Mouse (Mus musculus) forebrain, postnatal 0 days (tissue): ENCODE results near the gene Ddah1. TPM values are rescaled to one million over a fixed set of nuclear protein-coding genes. Genes with fewer than 3 reads are reported as not detected.
A peak's percentile ranks its signal among the peaks of the same experiment; 100 is the strongest.

ENCODE experiments used
- ATAC-seq: fragments of 200-750 bp; cut with Nextera tagmentation; 2 replicates; pipeline ENCODE4 v1.8.0; 2017; ENCODE audit warnings: mild to moderate bottlenecking, moderate library complexity
- DNase-seq: peaks from one replicate; pipeline ENCODE4 v3.0.0-alpha.2; 2015
- H3K27ac ChIP-seq: fragments of 300-500 bp; sonication (generic); 2 replicates; pipeline ENCODE4 v1.5.1; 2014; ENCODE audit warnings: low read depth, mild to moderate bottlenecking, antibody characterized with exemption, low read length, moderate library complexity, mixed read lengths
- H3K27me3 ChIP-seq: fragments of 300-500 bp; sonication (generic); 2 replicates; pipeline ENCODE4 v1.6.1; 2014; ENCODE audit warnings: mild to moderate bottlenecking, low read length, mixed read lengths; ENCODE audit not compliant: insufficient read depth
- H3K36me3 ChIP-seq: fragments of 300-500 bp; sonication (generic); 2 replicates; pipeline ENCODE4 v1.6.1; 2014; ENCODE audit warnings: mild to moderate bottlenecking, moderate library complexity; ENCODE audit not compliant: insufficient read depth
- H3K4me1 ChIP-seq: fragments of 300-500 bp; sonication (generic); 2 replicates; pipeline ENCODE4 v1.6.1; 2014; ENCODE audit warnings: antibody characterized with exemption; ENCODE audit not compliant: insufficient read depth
- H3K4me2 ChIP-seq: fragments of 300-500 bp; sonication (generic); 2 replicates; pipeline ENCODE4 v1.6.1; 2014; ENCODE audit warnings: low read depth, mild to moderate bottlenecking, moderate library complexity
- H3K4me3 ChIP-seq: fragments of 300-500 bp; sonication (generic); 2 replicates; pipeline ENCODE4 v1.5.1; 2014; ENCODE audit warnings: low read depth, low read length, mixed read lengths
- H3K9ac ChIP-seq: fragments of 300-500 bp; sonication (generic); 2 replicates; pipeline ENCODE4 v1.6.1; 2014; ENCODE audit warnings: mild to moderate bottlenecking
- H3K9me3 ChIP-seq: fragments of 300-500 bp; sonication (generic); 2 replicates; pipeline ENCODE4 v1.6.1; 2016; ENCODE audit warnings: low read length
- CTCF ChIP-seq: sonication (generic); IDR thresholded peaks from 2 replicates; pipeline ENCODE4 v1.5.1; 2016; ENCODE audit warnings: antibody characterized with exemption, control low read depth, low read depth
- WGBS: fragments of 180-500 bp; shearing (Covaris S2); extraction: QIAGEN DNeasy Blood & Tissue Kit; methylation state at CpG from one replicate; pipeline ENCODE4 v1.1.7; 2014; 5-methylcytosine and 5-hydroxymethylcytosine counted together
- polyA plus RNA-seq: library from polyadenylated mRNA; unstranded; fragments of >200 nt; fragmentation: Nextera tagmentation; extraction: Ambion mirVana; gene quantifications from 2 replicates; pipeline ENCODE4 v1.2.1, GENCODE M21; 2015
- total RNA-seq: library from RNA; depleted of rRNA; stranded (reverse); fragments of >200 nt; gene quantifications from 2 replicates; pipeline ENCODE4 v1.2.3, GENCODE M21; 2014

Gene Ddah1
- total and polyA plus RNA-seq, 2 experiments from 2014 or later: 147 to 206 TPM

DNA sequence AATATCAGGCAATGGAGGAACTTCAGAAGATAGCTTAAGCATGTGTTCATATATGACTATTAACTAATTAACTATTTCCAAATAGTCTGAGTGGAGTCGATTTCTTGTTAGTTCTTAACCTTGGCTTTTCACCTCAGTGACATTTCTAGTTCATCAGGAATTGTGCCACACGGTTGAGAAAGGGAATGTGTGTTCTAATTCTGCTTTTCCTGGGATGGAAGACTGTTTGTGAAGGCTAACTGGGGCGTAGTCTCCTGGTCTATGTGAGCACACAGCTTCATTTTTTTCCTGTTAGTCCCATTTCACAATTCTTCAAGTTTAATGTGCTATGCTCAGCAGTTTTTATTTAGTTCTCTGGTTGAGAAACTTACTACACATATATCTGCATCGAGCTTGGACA is 65.2 kb downstream of the Ddah1 start:
- 75% methylated on average over 4 of the region's 4 CpGs for WGBS

DNA sequence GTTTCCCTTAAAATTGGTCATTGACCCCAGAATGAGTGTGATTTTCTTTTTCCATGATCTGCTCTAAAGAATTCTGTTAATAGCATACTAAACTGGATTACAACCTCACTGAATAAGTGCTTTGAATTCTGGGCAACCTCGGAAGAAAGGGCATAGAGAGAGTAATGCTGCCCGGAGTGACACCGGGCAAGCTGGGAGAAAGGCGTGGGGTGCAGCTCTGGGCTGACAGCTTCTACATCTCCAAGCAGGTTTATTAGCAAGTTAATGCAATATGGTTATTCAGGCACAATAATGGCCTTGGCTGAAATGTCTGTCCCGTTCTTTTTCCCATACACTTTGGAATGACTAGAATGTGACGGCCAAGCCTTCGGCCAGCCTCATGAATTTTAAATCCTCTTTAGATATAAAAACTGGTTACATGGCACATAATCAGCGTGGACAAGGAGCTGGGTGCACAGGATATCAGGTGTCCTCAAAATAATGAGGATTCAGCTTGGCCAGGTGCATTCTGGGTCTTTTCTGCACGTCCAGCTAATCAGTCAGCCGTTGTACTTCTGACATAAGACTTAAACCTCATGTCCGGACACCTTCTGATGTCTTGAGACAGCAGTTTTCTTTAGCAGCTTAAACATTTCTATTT is 67.1 kb downstream of the Ddah1 start:
- H3K4me3 ChIP-seq: no peak overlapping the region
- no peak overlapping the region for H3K4me2 ChIP-seq
- no peak overlapping the region for H3K27ac ChIP-seq
- no peaks in the 10 kb centered on the region for H3K9me3 ChIP-seq
- no peaks in the 10 kb centered on the region; the same call in 1 of the 2 replicates for H3K4me1 ChIP-seq
- ATAC-seq (no peak; the same call in 1 of the 2 replicates), DNase-seq (no peak)
- WGBS: 15% methylated on average over 11 of the region's 11 CpGs
- H3K27me3 ChIP-seq: no peaks in the 10 kb centered on the region
- no peak overlapping the region for H3K9ac ChIP-seq
- H3K36me3 ChIP-seq: no peaks in the 10 kb centered on the region
- TF ChIP-seq CTCF: no peak

More for the DNA sequence above, 65.2 kb downstream of the Ddah1 start:
- no peak for TF ChIP-seq CTCF
- H3K9ac ChIP-seq: no peak overlapping the region
- H3K36me3 ChIP-seq: no peaks in the 10 kb centered on the region
- ATAC-seq: no peak
- no peaks in the 10 kb centered on the region for H3K27me3 ChIP-seq
- no peak overlapping the region for H3K27ac ChIP-seq
- H3K4me3 ChIP-seq: no peak overlapping the region
- H3K4me2 ChIP-seq: no peak overlapping the region
- H3K4me1 ChIP-seq: no peaks in the 10 kb centered on the region; the same call in 1 of the 2 replicates
- no peak for DNase-seq
- H3K9me3 ChIP-seq: no peaks in the 10 kb centered on the region

DNA sequence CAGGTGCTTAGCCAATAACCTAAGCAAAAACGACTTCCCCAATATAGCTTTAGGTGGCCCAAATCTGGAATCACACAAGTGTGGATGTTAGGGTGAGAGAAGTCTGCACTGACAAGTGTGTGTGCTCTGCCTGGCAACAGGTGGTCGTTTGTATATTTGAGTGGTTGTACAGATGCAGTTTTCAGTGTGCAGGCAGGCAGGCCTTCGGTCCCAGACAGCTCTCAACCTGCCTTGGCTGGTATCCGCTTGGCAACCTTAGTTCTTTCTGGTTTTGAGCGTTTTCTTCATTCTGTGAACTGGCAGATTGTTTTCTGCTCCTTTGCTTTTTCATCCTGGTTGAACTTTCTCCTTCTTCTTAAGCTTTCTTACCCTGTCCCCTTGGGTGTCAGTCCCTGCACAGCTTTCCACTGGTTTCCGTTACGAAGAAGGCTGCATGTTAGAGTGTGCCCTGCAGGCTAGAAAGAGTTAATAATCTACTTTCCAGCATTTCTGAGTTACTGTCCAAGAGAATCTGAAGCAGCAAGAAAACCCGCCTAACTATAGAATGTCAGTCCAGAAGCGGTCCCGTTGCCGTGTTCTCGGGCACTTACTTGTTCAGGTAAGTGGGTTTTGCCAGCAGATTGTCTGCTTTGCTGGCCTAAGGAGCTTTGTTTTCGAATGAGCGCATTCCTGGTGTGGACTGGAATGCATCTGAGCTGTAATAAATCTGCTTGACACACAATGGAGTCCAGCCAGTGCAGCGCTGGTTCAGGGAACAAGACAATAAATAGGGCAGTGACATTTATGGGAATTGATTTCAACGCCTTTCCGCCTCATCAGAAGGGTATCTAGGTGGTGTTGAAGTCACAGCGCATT is 68.9 kb downstream of the Ddah1 start:
- no peak overlapping the region for H3K9ac ChIP-seq
- no peak overlapping the region for H3K27ac ChIP-seq
- WGBS: 27% methylated on average over 18 of the region's 18 CpGs
- TF ChIP-seq CTCF: no peak
- no peaks in the 10 kb centered on the region; the same call in 1 of the 2 replicates for H3K27me3 ChIP-seq
- H3K9me3 ChIP-seq: no peaks in the 10 kb centered on the region
- H3K36me3 ChIP-seq: no peaks in the 10 kb centered on the region
- no peaks in the 10 kb centered on the region; the same call in 1 of the 2 replicates for H3K4me1 ChIP-seq
- peak overlapping the region; percentile 1; the same call in 1 of the 2 replicates for H3K4me2 ChIP-seq
- no peak overlapping the region for H3K4me3 ChIP-seq
- DNase-seq (no peak), ATAC-seq (no peak)

DNA sequence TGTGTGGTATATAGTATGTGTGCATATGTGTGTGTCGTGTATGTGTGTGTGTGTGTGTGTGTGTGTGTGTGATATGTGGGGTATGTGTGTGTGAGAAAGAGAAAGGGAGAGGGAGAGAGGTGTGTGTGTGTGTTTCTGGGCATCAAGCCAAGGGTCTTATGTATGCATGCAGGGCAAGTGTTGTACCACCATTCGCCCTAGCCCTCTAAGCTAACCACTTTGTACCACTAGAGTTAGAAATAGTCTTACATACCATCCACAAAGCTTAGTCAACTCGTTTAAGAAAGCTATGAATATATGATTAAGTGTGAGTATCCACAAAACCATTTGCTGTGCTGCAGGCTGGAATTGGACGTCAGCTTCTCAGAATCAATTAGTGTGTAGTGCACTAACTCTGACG is 70.4 kb downstream of the Ddah1 start:
- no peak overlapping the region for H3K4me3 ChIP-seq
- no peak overlapping the region for H3K27ac ChIP-seq
- no peaks in the 10 kb centered on the region; the same call in 1 of the 2 replicates for H3K27me3 ChIP-seq
- no peaks in the 10 kb centered on the region for H3K9me3 ChIP-seq
- WGBS: 32% methylated on average over 5 of the region's 5 CpGs
- H3K36me3 ChIP-seq: no peaks in the 10 kb centered on the region
- peaks cover 6% of the 10 kb centered on the region; the same call in 1 of the 2 replicates for H3K4me1 ChIP-seq
- ATAC-seq: no peak
- H3K4me2 ChIP-seq: no peak overlapping the region
- no peak for TF ChIP-seq CTCF
- H3K9ac ChIP-seq: no peak overlapping the region
- no peak for DNase-seq

DNA sequence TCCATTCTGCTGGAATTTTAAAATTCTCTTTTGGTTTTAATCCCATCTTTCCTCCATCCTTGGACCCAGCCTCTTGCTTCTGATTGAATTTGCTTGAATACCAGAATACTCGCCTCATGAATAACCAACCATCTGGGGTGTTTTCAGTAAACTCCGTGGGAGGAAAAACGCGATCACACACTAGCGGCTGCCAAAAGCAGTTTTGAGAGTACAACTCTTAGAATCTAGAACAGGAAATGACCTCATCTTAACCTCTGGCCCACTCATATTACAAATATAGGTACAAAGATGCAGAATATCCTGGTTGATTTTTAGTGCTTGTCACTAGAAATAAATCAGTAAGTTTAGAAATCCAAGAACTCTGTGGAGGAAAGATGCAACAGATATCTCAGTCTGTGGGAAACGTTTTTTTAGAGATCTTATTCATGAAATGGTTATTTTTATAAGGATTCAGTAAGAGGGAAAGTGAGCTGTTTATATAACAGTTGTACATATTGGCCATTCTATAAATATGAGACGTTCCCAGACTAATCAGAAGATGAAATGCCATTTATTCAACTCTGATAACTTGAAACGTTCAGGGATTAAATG is 75.6 kb downstream of the Ddah1 start:
- DNase-seq (peak; percentile 72), ATAC-seq (peak; percentile 77)
- 19% methylated on average over 8 of the region's 8 CpGs for WGBS
- no peak overlapping the region for H3K9ac ChIP-seq
- H3K27ac ChIP-seq: 0 out of 2 replicates have a peak overlapping the region, but pooled peaks have one; percentile 29
- H3K9me3 ChIP-seq: no peaks in the 10 kb centered on the region
- no peak overlapping the region for H3K4me2 ChIP-seq
- no peaks in the 10 kb centered on the region; the same call in 1 of the 2 replicates for H3K27me3 ChIP-seq
- peaks cover 7% of the 10 kb centered on the region; the same call in 1 of the 2 replicates for H3K4me1 ChIP-seq
- TF ChIP-seq CTCF: no peak
- no peak overlapping the region for H3K4me3 ChIP-seq
- no peaks in the 10 kb centered on the region for H3K36me3 ChIP-seq

DNA sequence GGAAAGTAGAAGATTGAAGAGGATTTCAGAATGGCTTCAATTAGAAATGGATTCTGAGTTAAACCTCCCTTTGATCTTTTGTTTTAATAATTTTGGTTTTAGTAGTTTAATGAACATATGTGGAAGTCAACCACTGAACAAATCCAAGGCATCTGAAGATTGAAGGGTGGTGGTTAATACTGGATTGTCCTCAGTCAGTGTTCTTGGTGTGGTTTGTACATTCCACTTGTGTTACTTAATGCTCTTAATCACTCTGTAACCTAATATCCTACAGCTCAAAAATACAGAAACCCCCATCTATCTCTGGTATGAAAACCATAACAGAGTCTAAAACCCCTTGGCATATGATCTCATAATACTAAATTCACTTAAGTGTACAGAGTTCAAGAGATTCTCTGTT is 79.8 kb downstream of the Ddah1 start:
- no peak for ATAC-seq
- TF ChIP-seq CTCF: no peak
- H3K9me3 ChIP-seq: no peaks in the 10 kb centered on the region

More for the DNA sequence above, 79.8 kb downstream of the Ddah1 start:
- H3K9ac ChIP-seq: no peak overlapping the region
- H3K4me3 ChIP-seq: no peak overlapping the region
- no peak for DNase-seq
- H3K4me2 ChIP-seq: no peak overlapping the region
- peaks cover 7% of the 10 kb centered on the region; the same call in 1 of the 2 replicates for H3K4me1 ChIP-seq
- H3K27ac ChIP-seq: no peak overlapping the region
- H3K27me3 ChIP-seq: no peaks in the 10 kb centered on the region
- H3K36me3 ChIP-seq: no peaks in the 10 kb centered on the region
